Mouse (Mus musculus) T-helper 1 cell (primary cell): ENCODE data around the gene Tgfbr2.

ENCODE experiments used
- in situ Hi-C: fragments of 300-600 bp; cut with MboI, MseI; formaldehyde crosslinking; loops from one replicate; pipeline ENCODE4 v1.15.1; 2025; ENCODE audit warnings: high pct_unique_total_duplicates

Tgfbr2 gene

GRCm38 (mm10) chr9:116160860-116161259 is 14.3 kb downstream of the Tgfbr2 start:
- in situ Hi-C loops = loop anchor here (10.0 kb wide), 1 partner anchor 184 kb away; no protein-coding TSS in a partner anchor

- in situ Hi-C loops = loop anchor here (10.0 kb wide), 1 partner anchor 185 kb away; no protein-coding TSS in a partner anchor
These were observed 15.1 kb downstream of the Tgfbr2 start for GRCm38 (mm10) chr9:116160067-116160466.

- in situ Hi-C loops = no loop called here
These were observed 18.7 kb downstream of the Tgfbr2 start for GRCm38 (mm10) chr9:116156501-116156900.

GRCm38 (mm10) chr9:116152878-116153277 is 22.3 kb downstream of the Tgfbr2 start:
- in situ Hi-C loops = no loop called here

- in situ Hi-C loops = no loop called here
These were observed 24.3 kb downstream of the Tgfbr2 start for GRCm38 (mm10) chr9:116150725-116151396.

- in situ Hi-C loops = no loop called here
These were observed 26.4 kb downstream of the Tgfbr2 start for GRCm38 (mm10) chr9:116148809-116149208.

- in situ Hi-C loops = no loop called here
These were observed 28.9 kb downstream of the Tgfbr2 start for GRCm38 (mm10) chr9:116146235-116146634.

GRCm38 (mm10) chr9:116145231-116145641 is 29.9 kb downstream of the Tgfbr2 start:
- in situ Hi-C loops = no loop called here

GRCm38 (mm10) chr9:116140422-116140821 is 34.7 kb downstream of the Tgfbr2 start:
- in situ Hi-C loops = no loop called here

GRCm38 (mm10) chr9:116139549-116139948 is 35.6 kb downstream of the Tgfbr2 start:
- in situ Hi-C loops = no loop called here

GRCm38 (mm10) chr9:116138595-116139134 is 36.5 kb downstream of the Tgfbr2 start:
- in situ Hi-C loops = no loop called here

- in situ Hi-C loops = no loop called here
These were observed 37.5 kb downstream of the Tgfbr2 start for GRCm38 (mm10) chr9:116137645-116138044.

GRCm38 (mm10) chr9:116136811-116137210 is 38.3 kb downstream of the Tgfbr2 start:
- in situ Hi-C loops = no loop called here

GRCm38 (mm10) chr9:116136146-116136545 is 39.0 kb downstream of the Tgfbr2 start:
- in situ Hi-C loops = no loop called here

- in situ Hi-C loops = no loop called here
These were observed 40.7 kb downstream of the Tgfbr2 start for GRCm38 (mm10) chr9:116134488-116134887.

GRCm38 (mm10) chr9:116133312-116133980 is 41.7 kb downstream of the Tgfbr2 start:
- in situ Hi-C loops = no loop called here

GRCm38 (mm10) chr9:116128886-116129285 is 46.3 kb downstream of the Tgfbr2 start:
- in situ Hi-C loops = no loop called here

- in situ Hi-C loops = no loop called here
These were observed 46.8 kb downstream of the Tgfbr2 start for GRCm38 (mm10) chr9:116128311-116128710.

- in situ Hi-C loops = no loop called here
These were observed 48.7 kb downstream of the Tgfbr2 start for GRCm38 (mm10) chr9:116126494-116126893.

GRCm38 (mm10) chr9:116122969-116123589 is 52.1 kb downstream of the Tgfbr2 start:
- in situ Hi-C loops = no loop called here

GRCm38 (mm10) chr9:116122544-116122943 is 52.6 kb downstream of the Tgfbr2 start:
- in situ Hi-C loops = no loop called here

- in situ Hi-C loops = no loop called here
These were observed 53.7 kb downstream of the Tgfbr2 start for GRCm38 (mm10) chr9:116121472-116121871.
